Mouse (Mus musculus): ENCODE results near the gene Bach1.

DNA sequence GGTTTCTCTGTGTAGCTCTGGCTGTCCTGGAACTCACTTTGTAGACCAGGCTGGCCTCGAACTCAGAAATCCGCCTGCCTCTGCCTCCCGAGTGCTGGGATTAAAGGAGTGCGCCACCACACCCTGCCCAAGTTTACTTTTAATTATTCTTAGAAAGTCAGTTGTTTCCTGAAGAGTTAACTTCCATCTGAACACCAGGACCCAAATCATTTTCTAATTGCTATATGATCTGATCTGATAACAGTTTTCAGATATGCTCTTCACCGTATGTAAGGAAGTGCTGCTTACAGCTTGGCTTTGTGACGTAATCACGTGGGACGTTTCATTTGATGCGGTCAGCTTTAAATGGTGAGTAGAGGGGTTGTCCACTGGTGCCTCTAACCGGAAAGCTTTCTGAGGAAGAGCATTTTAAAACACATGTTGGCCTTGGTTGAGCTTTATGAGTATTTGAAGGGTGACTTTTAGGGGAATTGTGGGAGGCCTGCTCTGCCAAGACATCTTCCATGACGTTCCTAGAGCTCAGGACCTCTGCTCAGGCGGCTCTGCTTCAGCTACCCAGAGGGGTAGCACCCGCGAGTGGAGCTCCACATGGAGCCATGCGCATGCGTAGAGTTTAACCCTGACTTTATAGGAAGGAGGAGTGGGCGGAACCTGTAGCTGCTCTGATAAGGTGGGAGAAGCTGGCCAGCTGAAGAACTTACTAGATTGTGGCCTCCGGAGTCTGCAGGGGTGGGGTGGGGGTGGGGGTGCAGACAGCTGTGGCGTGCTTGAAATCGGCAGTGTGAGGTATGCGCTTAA, 39.3 kb downstream of the Bach1 start:
- TF ChIP-seq CTCF (conservative IDR thresholded peaks at IDR 0.05 in 1 of 2, IDR thresholded peaks at IDR 0.05 in 1 of 2; ENCODE audit: low read depth in 2 of 2, low read length in 2 of 2) (no peak), BHLHE40 (IDR thresholded peaks at IDR 0.05; ENCODE audit: low read depth, low read length) (no peak), ZKSCAN1 (IDR thresholded peaks at IDR 0.05; ENCODE audit: borderline replicate concordance, low read depth, low read length) (no peak), EP300 (IDR thresholded peaks at IDR 0.05; ENCODE audit: low read length) (no peak), SMC3 (IDR thresholded peaks at IDR 0.05; ENCODE audit: low read depth, low read length) (no peak), USF2 (conservative IDR thresholded peaks at IDR 0.05; ENCODE audit: low read depth, low read length) (no peak), CHD2 (IDR thresholded peaks at IDR 0.05; ENCODE audit: low read length) (no peak), POLR2A (IDR thresholded peaks at IDR 0.05; ENCODE audit: low read depth, low read length) (no peak), MYC (IDR thresholded peaks at IDR 0.05; ENCODE audit: low read depth, low read length) (no peak)

Measured in CH12.LX (cell line).